8 mouse cellular contexts compared by ENCODE assay signal in genomic region chrX:42153056-42153455, GRCm38 (mm10). TPM values are rescaled to one million over a fixed set of nuclear protein-coding genes. Genes with fewer than 3 reads are reported as not detected.
A peak's percentile ranks its signal among the peaks of the same experiment; 100 is the strongest.
DNase-seq lines count a peak whose midpoint lies in the region; ATAC-seq and TF ChIP-seq lines count a peak whose summit lies in the region.

No protein-coding gene starts in this region.

- H3K4me3 ChIP-seq in left cerebral cortex, adult 2 months = peak overlapping the region; percentile 60
- H3K4me3 ChIP-seq in embryonic fibroblast, embryonic 13.5 days (ENCODE audit: insufficient read depth, low read length) = peak overlapping the region; percentile 21; the same call in 1 of the 2 replicates
- peak overlapping the region; percentile 57 for H3K4me3 ChIP-seq in limb, embryonic 12.5 days (replicated peaks)
- peak overlapping the region; percentile 59 for H3K4me3 ChIP-seq in neural tube, embryonic 13.5 days

- TF ChIP-seq CTCF in left cerebral cortex, adult 2 months (IDR thresholded peaks at IDR 0.05) = no peak
- TF ChIP-seq CTCF in embryonic fibroblast, embryonic 13.5 days (IDR thresholded peaks at IDR 0.05; ENCODE audit: borderline replicate concordance, insufficient read depth, low read length) = no peak

- 29% methylated on average over 4 of the region's 4 CpGs for WGBS in limb, embryonic 12.5 days
- WGBS in neural tube, embryonic 13.5 days = 33% methylated on average over 4 of the region's 4 CpGs

- H3K4me2 ChIP-seq in limb, embryonic 12.5 days = peak overlapping the region; percentile 59
- peak overlapping the region; percentile 58 for H3K4me2 ChIP-seq in neural tube, embryonic 13.5 days

- no peaks in the 10 kb centered on the region for H3K9me3 ChIP-seq in limb, embryonic 12.5 days
- no peaks in the 10 kb centered on the region for H3K9me3 ChIP-seq in neural tube, embryonic 13.5 days

- H3K27ac ChIP-seq in left cerebral cortex, adult 2 months = no peak overlapping the region; the same call in 1 of the 2 replicates
- no peak overlapping the region for H3K27ac ChIP-seq in embryonic fibroblast, embryonic 13.5 days (ENCODE audit: insufficient read depth, low read length)
- H3K27ac ChIP-seq in limb, embryonic 12.5 days = no peak overlapping the region
- H3K27ac ChIP-seq in neural tube, embryonic 13.5 days (replicated peaks) = no peak overlapping the region

- ATAC-seq in limb, embryonic 12.5 days (ENCODE audit: insufficient number of reproducible peaks, insufficient read depth, low FRiP score, low TSS enrichment, low read depth) = no peak
- no peak for ATAC-seq in neural tube, embryonic 13.5 days (ENCODE audit: low read depth)

- DNase-seq in left cerebral cortex, adult 2 months (ENCODE audit: extremely low spot score in 1 of 2, low spot score in 2 of 2) = no peak
- no peak for DNase-seq in left cerebral cortex, postnatal 4 days
- no peak for DNase-seq in cerebellum, adult 8-10 months
- DNase-seq in cerebellum, adult 11-12 months = no peak
- DNase-seq in thymus, postnatal 4 days = no peak

- TF ChIP-seq POLR2A in embryonic fibroblast, embryonic 13.5 days (IDR thresholded peaks at IDR 0.05; ENCODE audit: low read depth, low read length) = no peak

- no peaks in the 10 kb centered on the region for H3K36me3 ChIP-seq in limb, embryonic 12.5 days
- H3K36me3 ChIP-seq in neural tube, embryonic 13.5 days = no peaks in the 10 kb centered on the region

- intact Hi-C loops in left cerebral cortex, adult 2 months (cut with DNase I) = loop anchor here (5.0 kb wide), 1 partner anchor 79 kb away; no protein-coding TSS in a partner anchor
- intact Hi-C loops in left cerebral cortex, postnatal 4 days (cut with DNase I) = no loop called here

- H3K27me3 ChIP-seq in limb, embryonic 12.5 days = no peaks in the 10 kb centered on the region
- H3K27me3 ChIP-seq in neural tube, embryonic 13.5 days = no peaks in the 10 kb centered on the region

- H3K4me1 ChIP-seq in embryonic fibroblast, embryonic 13.5 days (ENCODE audit: control insufficient read depth, insufficient read depth, low read length) = peaks cover 3% of the 10 kb centered on the region; the same call in 1 of the 2 replicates
- 0 out of 2 replicates have a peak, but pooled peaks cover 3% of the 10 kb centered on the region for H3K4me1 ChIP-seq in limb, embryonic 12.5 days (replicated peaks)
- H3K4me1 ChIP-seq in neural tube, embryonic 13.5 days (replicated peaks) = peaks cover 8% of the 10 kb centered on the region; the same call in 1 of the 2 replicates

- no peak overlapping the region for H3K9ac ChIP-seq in limb, embryonic 12.5 days (replicated peaks)
- 0 out of 2 replicates have a peak overlapping the region, but pooled peaks have one; percentile 47 for H3K9ac ChIP-seq in neural tube, embryonic 13.5 days

RNA-seq across cellular contexts. Expression of gene Stag2, which starts 3.9 kb away (rescaled TPM):
- 10 to 100 TPM; 44.6 to 53.2 TPM for total RNA-seq in left cerebral cortex, adult 2 months (2021)
- total RNA-seq in left cerebral cortex, postnatal 4 days (2021) = 10 to 100 TPM; 53.6 to 54.8 TPM
- 60.8 and 75.8 TPM in 2 replicates for polyA plus RNA-seq in embryonic fibroblast, embryonic 13.5 days (2011; ENCODE audit: insufficient read length, low read depth, missing spikeins)
- 57.9 and 58.9 TPM in 2 replicates for polyA plus RNA-seq in limb, embryonic 12.5 days (2016; fragmentation: Nextera tagmentation; extraction: Ambion mirVana)
- polyA plus RNA-seq in neural tube, embryonic 13.5 days (2015; fragmentation: Nextera tagmentation; extraction: Ambion mirVana) = 20.5 and 21.4 TPM in 2 replicates
